Comparison of ENCODE assay signal across 9 mouse cellular contexts in genomic region chr4:107962044-107962732, GRCm38 (mm10). TPM values are rescaled to one million over a fixed set of nuclear protein-coding genes. Genes with fewer than 3 reads are reported as not detected.
DNase-seq lines count a peak whose midpoint lies in the region; ATAC-seq and TF ChIP-seq lines count a peak whose summit lies in the region.
"Had no signal": no experiment of that assay in that cellular context is flagged by ENCODE, and none has a peak within 500 bp of the region (broad histone marks: within the 10 kb centered on the region; RNA-seq: fewer than 3 reads in every experiment).

No protein-coding gene starts in this region.

- TF ChIP-seq RAD21 in MEL (IDR thresholded peaks at IDR 0.05; ENCODE audit: low read depth, low read length): no peak

- no peak for TF ChIP-seq POLR2A in MEL (IDR thresholded peaks at IDR 0.05; ENCODE audit: control insufficient read depth in 1 of 2, insufficient read depth in 1 of 2, low read depth in 1 of 2, low read length in 2 of 2, poor library complexity in 1 of 2)

- H3K9me3 ChIP-seq in forebrain, embryonic 15.5 days: no peaks in the 10 kb centered on the region
- H3K9me3 ChIP-seq in forebrain, embryonic 10.5 days: no peaks in the 10 kb centered on the region
- H3K9me3 ChIP-seq in MEL (replicated peaks; ENCODE audit: insufficient read depth, low read length): no peaks in the 10 kb centered on the region
- H3K9me3 ChIP-seq in intestine, postnatal 0 days (ENCODE audit: control insufficient read depth): no peaks in the 10 kb centered on the region
- no peaks in the 10 kb centered on the region for H3K9me3 ChIP-seq in neural tube, embryonic 15.5 days (replicated peaks)

- DNase-seq in forebrain, embryonic 10.5 days (ENCODE audit: extremely low spot score, low spot score): no peak
- peak; percentile 64 for DNase-seq in MEL (ENCODE audit: low read depth, low spot score)
- peak; percentile 51 to 63 for DNase-seq in gastrocnemius, adult 8-10 months (ENCODE audit: low spot score in 2 of 2)
- peak; percentile 58 for DNase-seq in testis, postnatal 10 days (ENCODE audit: low spot score)
- no peak for DNase-seq in layer of hippocampus, adult 9-10 months (ENCODE audit: low spot score)

- H3K4me2 ChIP-seq in forebrain, embryonic 15.5 days (replicated peaks): no peak overlapping the region
- no peak overlapping the region for H3K4me2 ChIP-seq in intestine, postnatal 0 days (replicated peaks; ENCODE audit: low read depth)
- no peak overlapping the region for H3K4me2 ChIP-seq in neural tube, embryonic 15.5 days

- H3K27me3 ChIP-seq in forebrain, embryonic 15.5 days: no peaks in the 10 kb centered on the region
- 0 out of 2 replicates have a peak, but pooled peaks cover 4% of the 10 kb centered on the region for H3K27me3 ChIP-seq in forebrain, embryonic 10.5 days (ENCODE audit: poor library complexity, severe bottlenecking)
- H3K27me3 ChIP-seq in MEL (ENCODE audit: control insufficient read depth in 1 of 2, insufficient read depth in 2 of 2, low read length in 2 of 2): peaks cover 1 to 4% of the 10 kb centered on the region in 2 experiments; a peak in 3 of 4 replicates
- no peaks in the 10 kb centered on the region for H3K27me3 ChIP-seq in intestine, postnatal 0 days (replicated peaks; ENCODE audit: control insufficient read depth, insufficient read depth, low read length)
- H3K27me3 ChIP-seq in neural tube, embryonic 15.5 days (replicated peaks): no peaks in the 10 kb centered on the region

- peak; percentile 55; the same call in 1 of the 2 replicates for ATAC-seq in forebrain, embryonic 15.5 days (replicated peaks)
- ATAC-seq in intestine, postnatal 0 days: 0 out of 2 replicates have a peak, but pooled peaks have one; percentile 25
- ATAC-seq in neural tube, embryonic 15.5 days (ENCODE audit: low FRiP score): no peak

- no peak overlapping the region for H3K9ac ChIP-seq in forebrain, embryonic 15.5 days (replicated peaks)
- H3K9ac ChIP-seq in MEL (ENCODE audit: control insufficient read depth, low read depth, low read length, poor library complexity, severe bottlenecking): no peak overlapping the region
- H3K9ac ChIP-seq in intestine, postnatal 0 days (ENCODE audit: low read depth, low read length): no peak overlapping the region
- no peak overlapping the region for H3K9ac ChIP-seq in neural tube, embryonic 15.5 days (replicated peaks)

- H3K79me2 ChIP-seq in MEL (ENCODE audit: control insufficient read depth, insufficient read depth, low read length, poor library complexity): no peaks in the 10 kb centered on the region

- no peak for TF ChIP-seq CTCF in MEL (IDR thresholded peaks at IDR 0.05 in 2 of 3, conservative IDR thresholded peaks at IDR 0.05 in 1 of 3; ENCODE audit: control insufficient read depth in 1 of 3, insufficient read depth in 1 of 3, low read depth in 2 of 3, low read length in 3 of 3, poor library complexity in 1 of 3, severe bottlenecking in 1 of 3)
- no peak for TF ChIP-seq CTCF in intestine, postnatal 0 days (IDR thresholded peaks at IDR 0.05; ENCODE audit: low read depth)

- 56% methylated on average over 11 of the region's 11 CpGs for WGBS in forebrain, embryonic 15.5 days
- WGBS in forebrain, embryonic 10.5 days: 84% methylated on average over 11 of the region's 11 CpGs
- 57% methylated on average over 11 of the region's 11 CpGs for WGBS in intestine, postnatal 0 days
- WGBS in neural tube, embryonic 15.5 days: 74% methylated on average over 11 of the region's 11 CpGs

- peaks cover 12% of the 10 kb centered on the region for H3K4me1 ChIP-seq in forebrain, embryonic 15.5 days
- peaks cover 19% of the 10 kb centered on the region for H3K4me1 ChIP-seq in forebrain, embryonic 10.5 days
- H3K4me1 ChIP-seq in MEL (ENCODE audit: control insufficient read depth in 1 of 2, insufficient read depth in 2 of 2, low read length in 2 of 2): peaks cover 0 to 13% of the 10 kb centered on the region in 2 experiments; a peak in 2 of 4 replicates
- H3K4me1 ChIP-seq in intestine, postnatal 0 days (replicated peaks; ENCODE audit: control insufficient read depth, insufficient read depth, low read length): no peaks in the 10 kb centered on the region
- no peaks in the 10 kb centered on the region for H3K4me1 ChIP-seq in neural tube, embryonic 15.5 days

- H3K27ac ChIP-seq in forebrain, embryonic 15.5 days (replicated peaks): 0 out of 2 replicates have a peak overlapping the region, but pooled peaks have one; percentile 8
- H3K27ac ChIP-seq in forebrain, embryonic 10.5 days: no peak overlapping the region
- no peak overlapping the region for H3K27ac ChIP-seq in MEL (ENCODE audit: control insufficient read depth, low read depth, low read length)
- no peak overlapping the region for H3K27ac ChIP-seq in intestine, postnatal 0 days (ENCODE audit: low read depth, low read length)
- H3K27ac ChIP-seq in neural tube, embryonic 15.5 days (replicated peaks): no peak overlapping the region

- no peaks in the 10 kb centered on the region for H3K36me3 ChIP-seq in forebrain, embryonic 15.5 days
- no peaks in the 10 kb centered on the region for H3K36me3 ChIP-seq in forebrain, embryonic 10.5 days (replicated peaks)
- H3K36me3 ChIP-seq in MEL (ENCODE audit: control insufficient read depth in 1 of 2, insufficient read depth in 2 of 2, low read length in 2 of 2): no peaks in the 10 kb centered on the region
- H3K36me3 ChIP-seq in intestine, postnatal 0 days (ENCODE audit: control insufficient read depth, insufficient read depth): no peaks in the 10 kb centered on the region
- H3K36me3 ChIP-seq in neural tube, embryonic 15.5 days: no peaks in the 10 kb centered on the region

- TF ChIP-seq EP300 in MEL (IDR thresholded peaks at IDR 0.05; ENCODE audit: low read depth in 1 of 2, low read length in 2 of 2): peak; percentile 7 to 19; a peak in 1 of 4 replicates

- H3K4me3 ChIP-seq in forebrain, embryonic 15.5 days: no peak overlapping the region
- no peak overlapping the region for H3K4me3 ChIP-seq in forebrain, embryonic 10.5 days
- no peak overlapping the region for H3K4me3 ChIP-seq in MEL (ENCODE audit: control insufficient read depth in 1 of 2, insufficient read depth in 1 of 2, low read depth in 2 of 2, low read length in 2 of 2)
- no peak overlapping the region for H3K4me3 ChIP-seq in intestine, postnatal 0 days (ENCODE audit: low read depth, low read length)
- no peak overlapping the region for H3K4me3 ChIP-seq in neural tube, embryonic 15.5 days (replicated peaks)

TF ChIP-seq in MEL, 35 proteins besides CTCF, POLR2A, EP300 and RAD21:
- TF ChIP-seq TAL1 (IDR thresholded peaks at IDR 0.05; ENCODE audit: low read length) (peak; percentile 32; the same call in 1 of the 2 replicates), NRF1 (IDR thresholded peaks at IDR 0.05; ENCODE audit: insufficient read depth, low read depth, low read length, poor library complexity, severe bottlenecking) (no peak)

RNA-seq across cellular contexts. Expression of gene Slc1a7, which starts 5.9 kb away (rescaled TPM):
- 0.05 TPM in 1 of 2 replicates, not detected in the other for polyA plus RNA-seq in forebrain, embryonic 15.5 days (2015; fragmentation: Nextera tagmentation; extraction: Ambion mirVana)
- 0.06 TPM in 1 of 2 replicates, not detected in the other for polyA plus RNA-seq in forebrain, embryonic 10.5 days (2016; fragmentation: Nextera tagmentation; extraction: Ambion mirVana)
- not detected in 2 replicates for total RNA-seq in MEL (2012; rRNA removed)
- polyA plus RNA-seq in MEL (2012; ENCODE audit: insufficient read depth in 1 of 2, insufficient read length in 2 of 2, low read depth in 1 of 2, low replicate concordance in 2 of 2, missing spikeins in 1 of 2): under 1 TPM in 1 of 2 experiments, not detected in 1; 0.68 TPM
- under 1 TPM in 3 of 4 experiments, not detected in 1; 0.15 to 0.27 (median 0.16) TPM for total RNA-seq in gastrocnemius, adult 8-10 months (2022)
- polyA plus RNA-seq in intestine, postnatal 0 days (2015; fragmentation: Nextera tagmentation; extraction: Ambion mirVana): 0.10 and 0.14 TPM in 2 replicates
- not detected in 2 replicates for polyA plus RNA-seq in neural tube, embryonic 15.5 days (2015; fragmentation: Nextera tagmentation; extraction: Ambion mirVana)
- total RNA-seq: gastrocnemius, postnatal 4 days had no signal

RNA-seq across cellular contexts. Expression of gene Cpt2, which starts 38.8 kb away (rescaled TPM):
- 13.2 and 13.7 TPM in 2 replicates for polyA plus RNA-seq in forebrain, embryonic 15.5 days (2015; fragmentation: Nextera tagmentation; extraction: Ambion mirVana)
- polyA plus RNA-seq in forebrain, embryonic 10.5 days (2016; fragmentation: Nextera tagmentation; extraction: Ambion mirVana): 36.4 and 41.3 TPM in 2 replicates
- total RNA-seq in MEL (2012; rRNA removed): 14.0 and 16.1 TPM in 2 replicates
- 10 to 100 TPM in 1 of 2 experiments, not detected in 1; 37.6 TPM for polyA plus RNA-seq in MEL (2012; ENCODE audit: insufficient read depth in 1 of 2, insufficient read length in 2 of 2, low read depth in 1 of 2, low replicate concordance in 2 of 2, missing spikeins in 1 of 2)
- total RNA-seq in gastrocnemius, adult 8-10 months (2022): 10 to 100 TPM; 47.3 to 67.2 (median 53.9) TPM
- 128 and 130 TPM in 2 replicates for polyA plus RNA-seq in intestine, postnatal 0 days (2015; fragmentation: Nextera tagmentation; extraction: Ambion mirVana)
- 16.8 and 20.4 TPM in 2 replicates for polyA plus RNA-seq in neural tube, embryonic 15.5 days (2015; fragmentation: Nextera tagmentation; extraction: Ambion mirVana)

Comparison
In these comparisons a context has a peak if more than half of its experiments do, and no peak if none do; other contexts are left out.
1. DNase-seq: peak in MEL (single experiment), gastrocnemius, adult 8-10 months (2 of 2) and testis, postnatal 10 days (single experiment); none in forebrain, embryonic 10.5 days (single experiment) and layer of hippocampus, adult 9-10 months (single experiment).